Mouse (Mus musculus) thymus, postnatal 36 days (tissue): ENCODE data around the gene Tmem115.

Source experiments
- DNase-seq, 2 experiments: peaks; one replicate each; pipeline ENCODE4 v3.0.0; 2022; ENCODE audit warnings: mixed read lengths in 2 of 2

Tmem115 gene

GRCm38 (mm10) chr9:107551117-107551889 is 17.6 kb downstream of the Tmem115 start, which contains the start of gene Rassf1:
Gene Rassf1, plus strand, starts transcription at chr9:107551555.
- peak; percentile 74 to 85 for DNase-seq

- no peak for DNase-seq
Observed at GRCm38 (mm10) chr9:107551890-107552355, 18.2 kb downstream of the Tmem115 start.

GRCm38 (mm10) chr9:107552690-107553393 is 19.1 kb downstream of the Tmem115 start:
- DNase-seq, result no peak

DNA sequence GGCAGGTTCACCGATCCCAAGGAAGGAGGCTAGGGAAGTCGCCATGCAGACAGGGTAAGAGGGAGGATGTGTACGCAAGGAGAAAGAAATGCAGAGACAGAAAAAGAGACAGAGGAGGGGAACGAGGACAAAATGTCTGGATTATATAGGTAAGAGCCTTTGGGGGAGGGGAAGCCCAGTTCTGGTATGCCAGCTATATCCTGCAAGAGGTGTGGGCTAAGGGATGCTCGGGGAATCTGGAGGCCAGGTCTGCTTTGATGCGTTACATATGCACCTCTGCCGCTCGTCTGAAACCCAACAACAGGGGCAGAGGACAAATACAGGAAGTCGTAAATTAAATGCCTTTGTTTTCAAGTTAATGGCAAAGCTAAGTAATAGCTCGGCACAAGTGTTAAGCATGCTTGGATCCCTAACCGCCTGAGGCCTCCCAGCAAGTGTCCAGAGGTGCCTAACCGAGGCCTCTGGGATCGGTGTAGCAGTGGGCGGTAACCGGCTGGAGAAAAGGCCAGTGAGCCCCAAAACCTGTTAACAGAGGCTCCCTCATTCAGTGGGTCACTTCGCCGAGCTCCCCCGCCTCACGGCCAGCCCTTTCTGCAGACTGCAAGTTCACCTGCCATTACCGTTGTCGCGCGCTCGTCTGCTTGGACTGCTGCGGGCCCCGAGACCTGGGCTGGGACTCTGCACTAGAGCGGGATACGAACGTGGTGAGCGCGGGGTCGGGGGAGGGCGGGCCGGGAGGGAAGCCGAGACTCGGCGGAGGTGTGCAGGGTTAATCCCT is 20.0 kb downstream of the Tmem115 start:
- peak in 1 of 2 experiments; percentile 71 for DNase-seq

DNA sequence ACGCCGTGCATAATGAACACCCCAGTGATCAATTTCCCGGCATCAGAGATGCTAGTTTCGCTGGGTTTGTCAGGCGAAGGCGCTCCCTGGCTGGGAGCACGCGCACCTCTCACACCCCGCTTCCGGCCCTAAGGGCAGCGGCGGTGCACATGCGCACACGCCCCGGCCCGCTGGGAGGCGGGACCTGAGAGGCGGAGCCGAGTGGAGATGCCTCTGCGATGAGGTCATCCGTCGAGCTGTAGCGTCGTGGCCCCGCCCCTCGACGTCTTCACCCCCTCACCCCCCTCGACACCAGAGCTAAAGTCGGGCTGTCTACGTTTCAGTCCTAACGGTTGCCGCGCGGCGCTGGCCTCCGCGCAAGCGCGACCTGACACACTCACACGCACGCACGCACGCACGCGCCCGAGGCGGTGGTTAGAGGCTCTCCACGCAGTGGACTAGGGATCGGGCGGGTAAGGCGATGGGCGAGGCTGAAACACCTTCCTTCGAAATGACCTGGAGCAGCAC is 20.6 kb downstream of the Tmem115 start:
- DNase-seq, result peak; percentile 94 to 97

- no peak for DNase-seq
Observed at GRCm38 (mm10) chr9:107555031-107555457, 21.3 kb downstream of the Tmem115 start.

DNA sequence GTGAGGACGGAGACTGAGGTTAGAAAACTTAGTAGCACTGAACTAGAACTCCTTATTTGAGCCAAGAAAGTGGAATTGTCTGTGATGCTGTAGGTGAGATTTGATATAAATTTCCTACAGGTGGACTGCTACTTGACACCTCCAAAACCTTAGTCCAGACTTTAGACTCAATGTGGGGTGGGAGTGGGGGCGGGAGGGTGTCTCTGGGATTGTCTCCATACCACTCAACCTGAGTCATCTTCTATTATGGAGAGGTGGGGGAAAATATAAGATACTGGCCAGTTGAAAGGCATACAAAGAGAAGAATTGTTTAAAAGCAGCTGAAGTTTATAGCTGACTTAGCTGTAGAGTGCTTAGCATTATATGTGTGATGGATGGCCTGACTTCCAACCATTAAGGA is 22.0 kb downstream of the Tmem115 start:
- DNase-seq, result no peak

GRCm38 (mm10) chr9:107556346-107556745 is 22.6 kb downstream of the Tmem115 start:
- DNase-seq, result no peak

GRCm38 (mm10) chr9:107563029-107563581 is 29.4 kb downstream of the Tmem115 start, which contains the start of gene Tusc2:
Gene Tusc2, plus strand, starts transcription at chr9:107563255.
- DNase-seq, result peak; percentile 91 to 95

DNA sequence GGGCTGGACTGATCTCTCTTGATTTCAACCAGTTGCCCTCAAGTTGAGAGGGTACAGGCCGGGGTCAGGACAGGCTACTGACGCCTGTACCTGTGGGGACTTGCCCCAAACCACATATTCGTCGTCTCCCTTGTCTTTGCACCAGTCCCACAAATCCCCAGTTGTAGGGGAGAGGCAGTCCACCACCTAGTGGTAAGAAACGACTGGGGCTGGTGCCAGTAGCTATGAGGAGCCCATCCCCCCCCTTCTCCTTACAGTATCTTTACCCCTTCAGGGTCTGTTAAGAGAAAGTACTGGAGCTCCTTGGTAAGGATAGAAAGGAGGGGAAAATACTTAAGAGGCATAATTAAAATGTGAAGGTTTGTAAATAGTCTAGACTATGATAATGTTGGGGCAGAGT is 31.8 kb downstream of the Tmem115 start:
- peak in 1 of 2 experiments; percentile 15 for DNase-seq

- peak; percentile 72 to 78 for DNase-seq
Observed at GRCm38 (mm10) chr9:107566041-107566709, 32.4 kb downstream of the Tmem115 start.

GRCm38 (mm10) chr9:107566855-107567254 is 33.1 kb downstream of the Tmem115 start:
- no peak for DNase-seq

- DNase-seq, result peak in 1 of 2 experiments; percentile 26
Observed at GRCm38 (mm10) chr9:107567702-107568319, 34.1 kb downstream of the Tmem115 start, which contains the start of gene Hyal2. Gene Hyal2, plus strand, starts transcription at chr9:107567945.

- DNase-seq, result peak; percentile 82 to 83
Observed at GRCm38 (mm10) chr9:107568331-107569261, 34.9 kb downstream of the Tmem115 start.

GRCm38 (mm10) chr9:107569270-107569669 is 35.5 kb downstream of the Tmem115 start:
- no peak for DNase-seq

- no peak for DNase-seq
Observed at GRCm38 (mm10) chr9:107570016-107570415, 36.3 kb downstream of the Tmem115 start.

GRCm38 (mm10) chr9:107570845-107571244 is 37.1 kb downstream of the Tmem115 start:
- DNase-seq, result no peak

GRCm38 (mm10) chr9:107571534-107572326 is 38.0 kb downstream of the Tmem115 start:
- peak in 1 of 2 experiments; percentile 8 for DNase-seq

DNA sequence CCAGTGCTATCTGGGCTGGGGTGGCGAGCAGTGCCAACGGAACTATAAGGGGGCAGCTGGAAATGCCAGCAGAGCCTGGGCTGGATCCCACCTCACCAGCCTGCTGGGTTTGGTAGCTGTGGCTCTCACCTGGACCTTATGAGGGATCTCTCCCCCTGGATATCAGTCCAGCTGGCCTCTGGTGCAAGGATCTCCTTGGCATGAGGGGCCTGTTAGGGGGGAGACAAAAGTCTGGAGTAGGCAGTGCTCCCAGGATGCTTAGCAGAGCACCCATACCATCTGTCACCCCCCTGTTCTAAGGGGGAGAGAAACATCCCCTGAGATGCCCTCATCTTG is 38.5 kb downstream of the Tmem115 start:
- no peak for DNase-seq
